Comparison of ENCODE assay signal across 7 mouse cellular contexts in the genomic region with DNA sequence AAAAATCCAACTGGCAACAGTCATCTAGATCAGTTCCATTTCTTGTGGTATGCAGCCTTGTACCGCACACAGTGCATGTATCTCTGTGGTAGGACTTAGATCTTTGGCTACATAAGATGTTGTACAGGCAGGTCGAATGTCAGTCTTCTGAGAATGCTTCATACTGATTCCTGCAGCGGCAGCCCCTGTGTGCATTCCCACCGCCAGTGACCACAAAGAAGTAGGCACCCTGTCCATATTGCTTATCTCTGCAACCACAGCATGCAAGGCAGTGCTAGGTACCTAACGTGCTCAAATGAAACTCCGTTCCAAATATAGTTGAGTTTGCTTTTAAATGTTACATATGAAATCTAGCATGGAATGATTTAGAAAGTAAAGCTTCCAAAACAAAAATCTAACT. TPM values are rescaled to one million over a fixed set of nuclear protein-coding genes. Genes with fewer than 3 reads are reported as not detected.
DNase-seq lines count a peak whose midpoint lies in the region; ATAC-seq and TF ChIP-seq lines count a peak whose summit lies in the region.

No protein-coding gene starts in this region.

- H3K27me3 ChIP-seq in testis, adult 2 months (ENCODE audit: control insufficient read depth, insufficient read depth, low read length) = no peaks in the 10 kb centered on the region
- no peaks in the 10 kb centered on the region for H3K27me3 ChIP-seq in forebrain, embryonic 14.5 days (replicated peaks; ENCODE audit: control insufficient read depth, insufficient read depth, low read length)
- no peaks in the 10 kb centered on the region for H3K27me3 ChIP-seq in liver, embryonic 12.5 days (replicated peaks)

- no peak for TF ChIP-seq POLR2A in testis, adult 2 months (IDR thresholded peaks at IDR 0.05; ENCODE audit: control insufficient read depth, low read depth, low read length)

- WGBS in forebrain, embryonic 14.5 days = 87% methylated on average over 6 of the region's 6 CpGs
- WGBS in liver, embryonic 12.5 days (ENCODE audit: insufficient replicate concordance) = 13% methylated on average over 6 of the region's 6 CpGs

- no peaks in the 10 kb centered on the region for H3K36me3 ChIP-seq in testis, adult 2 months (ENCODE audit: control insufficient read depth, insufficient read depth, low read length)
- H3K36me3 ChIP-seq in forebrain, embryonic 14.5 days (ENCODE audit: control insufficient read depth, insufficient read depth, low read length) = no peaks in the 10 kb centered on the region
- H3K36me3 ChIP-seq in liver, embryonic 12.5 days = 0 out of 2 replicates have a peak, but pooled peaks cover 4% of the 10 kb centered on the region

- H3K9me3 ChIP-seq in forebrain, embryonic 14.5 days (replicated peaks; ENCODE audit: control insufficient read depth, low read length) = no peaks in the 10 kb centered on the region
- H3K9me3 ChIP-seq in liver, embryonic 12.5 days (replicated peaks) = no peaks in the 10 kb centered on the region

- H3K4me1 ChIP-seq in testis, adult 2 months (ENCODE audit: control insufficient read depth, insufficient read depth, low read length) = peaks cover 4% of the 10 kb centered on the region
- no peaks in the 10 kb centered on the region; the same call in 1 of the 2 replicates for H3K4me1 ChIP-seq in forebrain, embryonic 14.5 days (ENCODE audit: control insufficient read depth, insufficient read depth, low read length)
- peaks cover 21% of the 10 kb centered on the region for H3K4me1 ChIP-seq in liver, embryonic 12.5 days

- H3K4me2 ChIP-seq in forebrain, embryonic 14.5 days (ENCODE audit: low read length) = peak overlapping the region; percentile 83; the same call in 1 of the 2 replicates
- peak overlapping the region; percentile 94 for H3K4me2 ChIP-seq in liver, embryonic 12.5 days

- 0 out of 2 replicates have a peak overlapping the region, but pooled peaks have one; percentile 77 for H3K27ac ChIP-seq in testis, adult 2 months (ENCODE audit: control insufficient read depth, insufficient read depth, low read depth, low read length)
- no peak overlapping the region for H3K27ac ChIP-seq in forebrain, embryonic 14.5 days (ENCODE audit: low read depth, low read length)
- H3K27ac ChIP-seq in liver, embryonic 12.5 days = peak overlapping the region; percentile 78; the same call in 1 of the 2 replicates

- DNase-seq in testis, postnatal 10 days (ENCODE audit: low spot score) = no peak
- DNase-seq in forebrain, embryonic 14.5 days (ENCODE audit: low spot score) = no peak
- no peak for DNase-seq in urinary bladder, postnatal 4 days (ENCODE audit: low spot score in 2 of 2)
- no peak for DNase-seq in gastrocnemius, postnatal 25 days
- DNase-seq in kidney, adult 11 months = no peak

- no peak for ATAC-seq in forebrain, embryonic 14.5 days
- ATAC-seq in liver, embryonic 12.5 days = no peak

- H3K9ac ChIP-seq in forebrain, embryonic 14.5 days (ENCODE audit: low read length) = peak overlapping the region; percentile 70; the same call in 1 of the 2 replicates
- peak overlapping the region; percentile 81; the same call in 1 of the 2 replicates for H3K9ac ChIP-seq in liver, embryonic 12.5 days

- TF ChIP-seq CTCF in testis, adult 2 months (IDR thresholded peaks at IDR 0.05; ENCODE audit: control insufficient read depth, insufficient read depth, insufficient replicate concordance, low read depth, low read length) = no peak

- H3K4me3 ChIP-seq in testis, adult 2 months (ENCODE audit: control insufficient read depth, low read depth, low read length) = peak overlapping the region; percentile 89
- H3K4me3 ChIP-seq in forebrain, embryonic 14.5 days (ENCODE audit: low read depth, low read length) = peak overlapping the region; percentile 76; the same call in 1 of the 2 replicates
- H3K4me3 ChIP-seq in liver, embryonic 12.5 days = peak overlapping the region; percentile 82

RNA-seq across cellular contexts. Expression of a gene that starts 1.0 kb away (rescaled TPM):
- 33.5 and 33.9 TPM in 2 replicates for polyA plus RNA-seq in testis, adult 2 months (2012; rRNA removed)
- 8.4 and 10.5 TPM in 2 replicates for polyA plus RNA-seq in forebrain, embryonic 14.5 days (2014; fragmentation: Nextera tagmentation; extraction: Ambion mirVana)
- polyA plus RNA-seq in liver, embryonic 12.5 days (2016; fragmentation: Nextera tagmentation; extraction: Ambion mirVana) = 10.5 and 12.9 TPM in 2 replicates
- 10 to 100 TPM; 11.8 to 13.0 TPM for total RNA-seq in gastrocnemius, postnatal 25 days (2021)
